Mouse (Mus musculus) kidney, adult 8-10 months (tissue): ENCODE results near the gene Rint1.

Experiments used
- DNase-seq, 2 experiments: peaks; one replicate each; pipeline ENCODE4 v3.0.0; 2022

Gene Rint1

DNA sequence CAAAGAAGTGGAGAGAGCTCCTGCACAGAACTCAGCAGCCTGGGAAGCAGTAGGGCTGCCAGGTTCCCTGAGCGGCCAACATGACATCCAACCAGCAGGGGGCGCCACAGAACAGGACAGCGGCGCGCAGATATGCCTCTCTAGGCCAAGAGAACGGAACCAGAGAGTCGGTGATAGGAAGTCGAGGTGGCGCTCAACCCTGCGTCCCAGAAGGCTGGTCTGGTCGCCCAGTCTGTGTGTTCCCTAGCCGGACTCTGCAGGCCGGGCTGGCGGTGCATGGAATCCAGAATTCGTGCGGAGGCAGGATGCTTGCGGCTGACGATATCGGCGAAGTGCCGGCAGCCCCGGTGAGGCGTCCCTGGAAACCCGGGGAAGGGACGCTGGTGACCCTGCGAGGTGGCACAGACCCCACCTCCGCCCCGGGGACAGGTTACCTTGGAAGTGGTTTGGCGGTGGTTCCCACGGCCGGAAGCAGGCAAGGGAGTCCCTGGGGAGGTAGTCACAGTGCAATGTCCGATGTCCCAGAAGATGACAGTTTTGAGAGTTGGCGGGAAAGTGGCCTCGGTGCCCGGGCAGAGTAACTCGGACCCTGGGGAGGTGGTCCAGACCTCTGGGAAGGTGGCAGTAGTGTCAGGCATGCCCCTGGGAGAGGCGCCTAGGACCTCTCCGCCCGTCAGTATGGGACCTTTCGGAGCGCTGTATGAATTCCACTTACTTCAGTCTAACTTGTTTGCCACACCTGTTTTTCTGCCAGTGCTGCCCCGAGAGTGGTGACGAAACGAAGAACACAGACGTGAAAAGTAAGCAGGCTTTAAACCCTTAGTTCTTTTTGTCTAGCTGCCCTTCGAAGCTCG, at the start of gene Rint1:
Gene Rint1 (plus strand): TSS at position 176 of the 854 bp plus-strand sequence.
- DNase-seq: peak; percentile 89 to 97

DNA sequence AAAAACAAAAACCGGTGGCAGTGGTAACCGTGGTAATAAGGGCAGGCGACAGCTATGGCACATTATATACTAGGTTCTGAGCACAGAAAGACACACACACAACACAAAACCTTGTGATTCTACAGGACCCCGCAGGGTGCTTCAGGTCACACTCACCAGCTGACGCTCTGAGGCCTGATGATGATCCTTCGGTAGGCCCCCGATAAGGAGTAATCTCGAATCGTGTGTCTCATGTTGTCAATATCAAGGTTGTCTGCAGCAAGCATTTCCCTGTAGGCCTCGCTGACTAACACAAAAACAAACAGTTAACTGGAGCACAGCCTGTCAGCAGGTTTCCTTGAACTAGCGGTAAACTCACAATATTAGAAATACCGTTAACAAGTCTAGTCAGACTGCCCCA, 44.2 kb upstream of the Rint1 start:
- DNase-seq: no peak

DNA sequence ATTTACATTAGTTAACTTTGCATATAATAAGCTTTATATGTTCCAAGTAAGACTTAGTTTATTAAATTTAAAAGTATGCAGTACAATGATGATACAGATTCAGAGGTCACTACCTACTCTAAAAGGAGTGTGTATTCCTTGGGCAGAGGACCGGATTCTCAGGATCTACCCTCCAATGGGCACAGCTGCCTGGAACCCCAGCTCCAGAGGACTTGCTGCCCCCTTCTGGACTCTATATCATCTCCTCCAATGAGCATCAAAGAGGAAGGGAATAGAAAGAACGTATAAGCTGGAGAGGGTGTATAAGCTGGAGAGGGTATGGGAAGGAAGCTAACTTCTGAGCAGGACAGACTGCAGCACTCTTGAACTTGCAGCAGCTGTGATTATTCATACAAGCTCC, 37.6 kb upstream of the Rint1 start:
- DNase-seq: no peak

DNA sequence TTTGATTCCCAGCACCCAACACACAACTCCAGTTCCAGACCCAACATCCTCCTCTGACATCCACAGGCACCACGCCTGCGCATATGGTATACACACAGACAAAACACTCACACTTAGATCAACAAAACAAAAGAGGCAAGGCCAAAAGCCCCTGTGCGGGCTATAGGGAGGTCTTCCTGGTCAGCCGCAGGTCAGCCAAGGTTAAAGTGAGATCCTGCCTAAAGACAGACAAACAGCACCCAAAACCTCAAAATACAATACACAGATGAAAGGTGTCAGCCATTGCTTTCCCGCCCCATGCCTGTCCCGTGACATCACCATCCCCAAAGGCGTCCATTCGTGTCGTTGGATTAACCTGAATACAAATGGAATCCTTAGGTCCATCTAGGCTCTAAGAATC, 31.9 kb upstream of the Rint1 start:
- no peak for DNase-seq

DNA sequence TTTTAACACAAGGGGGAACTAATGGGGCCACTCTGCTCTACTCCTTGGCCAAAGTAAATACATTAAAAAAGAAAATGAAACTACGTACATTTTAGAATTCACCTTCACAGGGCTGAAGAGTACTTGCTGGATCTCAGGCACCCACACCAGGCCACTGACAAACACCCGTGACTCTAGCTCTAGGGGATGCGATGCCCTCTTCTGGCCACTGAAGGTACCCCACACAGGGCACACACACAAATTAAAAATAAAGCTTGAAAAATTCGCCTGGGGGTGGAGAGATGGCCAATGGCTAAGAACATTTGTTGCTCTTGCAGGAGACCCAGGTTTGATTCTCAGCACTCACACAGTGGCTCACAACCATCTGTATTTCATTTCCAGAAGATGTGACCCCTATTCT, 31.1 kb upstream of the Rint1 start:
- no peak for DNase-seq

DNA sequence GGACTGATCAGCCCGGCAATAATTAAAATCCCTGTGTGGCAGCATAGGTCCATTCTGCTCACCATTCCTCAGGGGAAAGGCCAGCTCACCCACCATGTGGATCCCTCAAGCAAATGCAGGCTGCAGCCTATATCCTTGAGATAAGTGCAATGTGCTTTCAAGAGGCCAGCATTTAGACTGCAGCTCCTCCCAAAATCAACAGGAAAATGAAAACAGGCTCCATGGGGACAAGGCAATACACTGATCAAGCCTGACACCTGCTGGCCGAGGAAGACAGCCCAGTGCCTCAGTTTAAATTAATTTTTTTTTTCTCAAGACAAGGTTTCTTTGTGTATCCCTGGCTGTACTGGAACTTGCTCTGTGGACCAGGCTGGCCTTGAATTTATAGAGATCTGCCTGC, 28.9 kb upstream of the Rint1 start:
- DNase-seq: peak in 1 of 2 experiments; percentile 18

DNA sequence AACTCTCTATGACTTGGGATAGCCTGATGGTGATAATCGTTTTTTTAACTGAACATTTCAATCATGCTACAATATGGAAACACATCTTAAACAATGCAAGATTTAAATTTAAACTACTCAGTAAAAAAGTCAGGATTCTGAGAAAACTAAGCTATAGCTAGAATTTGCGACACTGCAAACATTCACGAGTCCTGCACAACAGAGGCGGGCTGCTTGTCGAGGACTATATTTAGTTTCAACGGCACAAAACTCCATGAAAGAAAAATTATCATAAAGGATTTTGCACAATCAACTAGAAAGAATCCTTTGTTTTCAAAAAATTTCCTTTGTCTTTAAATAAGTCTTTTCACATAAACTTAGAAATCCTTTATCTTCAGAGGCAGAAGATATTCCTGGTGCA, 25.0 kb upstream of the Rint1 start:
- DNase-seq: no peak

DNA sequence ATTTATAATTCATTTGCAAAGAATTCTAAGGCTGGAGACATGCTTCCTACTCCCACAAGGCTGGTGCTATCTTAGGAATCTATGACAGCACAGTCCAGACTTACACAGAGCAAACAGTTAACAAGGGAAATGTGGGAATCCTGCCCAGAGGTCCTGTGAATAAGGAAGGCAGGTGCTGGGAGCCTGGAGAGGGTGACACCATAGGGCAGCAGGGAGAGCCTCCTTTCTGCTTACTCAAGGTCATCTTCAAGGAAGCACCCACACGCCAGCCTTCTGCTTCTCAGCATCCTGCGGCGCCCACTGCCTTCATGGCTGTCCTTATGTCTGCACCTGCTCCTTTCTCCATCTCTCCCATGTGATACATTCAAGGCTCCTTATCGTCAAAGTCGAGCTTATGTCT, 23.0 kb upstream of the Rint1 start:
- DNase-seq: no peak

DNA sequence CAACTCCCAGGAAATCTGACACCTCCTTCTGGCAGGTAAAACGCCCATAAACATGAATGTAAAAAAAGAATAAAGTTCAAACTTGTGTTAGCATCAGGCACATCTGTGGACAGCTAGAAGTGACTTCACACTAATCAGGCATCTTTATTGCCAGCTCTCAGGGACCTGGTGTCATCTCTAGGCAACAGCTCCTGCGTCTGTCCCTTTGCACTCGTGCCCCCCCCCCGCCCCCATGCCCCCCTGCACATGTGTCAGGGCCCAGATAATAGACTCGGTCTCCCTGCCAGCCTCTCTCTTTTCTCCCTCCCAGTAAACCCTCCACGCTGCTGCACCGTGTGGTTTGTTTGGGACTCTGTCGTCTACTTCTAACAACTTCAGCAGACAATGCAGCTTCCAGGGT, 16.4 kb upstream of the Rint1 start:
- no peak for DNase-seq

DNA sequence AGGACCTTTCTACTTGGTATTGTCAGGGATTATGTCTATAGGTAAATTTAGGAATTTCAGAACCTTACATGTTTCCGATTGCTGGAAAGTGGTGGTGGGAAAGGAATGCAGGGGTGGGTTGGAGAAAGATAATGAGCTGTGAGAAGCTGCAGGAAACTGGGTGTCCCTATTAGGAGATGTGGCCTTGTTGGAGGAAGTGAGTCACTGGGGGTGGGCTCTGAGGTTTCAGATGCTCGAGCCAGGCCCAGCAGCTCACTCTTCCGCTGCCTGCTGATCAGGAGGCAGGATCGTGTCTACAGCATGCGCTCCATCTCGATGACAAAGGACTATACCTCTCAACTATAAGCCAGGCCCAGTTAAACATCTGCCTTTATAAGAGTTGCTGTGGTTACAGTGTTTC, 13.3 kb upstream of the Rint1 start:
- DNase-seq: no peak

DNA sequence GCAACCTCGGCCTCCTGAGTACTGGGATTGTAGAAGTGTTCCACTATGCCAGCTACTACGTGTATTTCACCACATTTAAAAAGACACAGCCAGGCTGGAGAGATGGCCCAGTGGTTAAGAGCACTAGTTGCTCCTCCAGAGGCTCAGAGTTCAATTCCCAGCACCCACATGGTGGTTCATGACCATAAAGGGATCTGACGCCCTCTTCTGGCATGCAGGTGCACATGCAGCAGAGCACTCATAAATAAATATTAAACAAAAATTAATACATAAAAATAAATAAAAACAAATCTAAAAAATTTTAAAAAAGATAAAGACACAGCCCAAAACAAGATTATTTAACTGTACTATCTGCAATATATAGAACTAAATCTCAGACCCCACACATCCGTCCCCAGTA, 7.0 kb upstream of the Rint1 start:
- no peak for DNase-seq

DNA sequence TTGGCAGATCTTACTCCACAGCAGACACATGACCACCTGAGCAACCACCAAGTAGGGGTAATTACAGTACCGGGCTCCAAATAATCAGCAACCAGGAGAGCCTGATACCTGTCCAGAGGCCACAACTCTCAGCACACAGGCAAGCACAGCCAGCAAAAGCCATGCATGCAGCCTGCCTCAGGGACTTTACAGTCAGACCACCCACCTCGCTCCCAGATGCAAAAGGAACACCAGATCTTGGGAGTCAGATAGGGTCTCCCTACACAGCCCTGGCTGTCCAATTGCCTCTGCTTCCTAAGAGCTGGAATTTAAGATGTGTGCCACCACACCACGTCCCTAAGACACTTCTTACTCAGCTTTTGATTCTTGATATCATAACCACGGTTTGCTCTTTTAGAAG, 6.3 kb upstream of the Rint1 start:
- DNase-seq: peak; percentile 8 to 17

DNA sequence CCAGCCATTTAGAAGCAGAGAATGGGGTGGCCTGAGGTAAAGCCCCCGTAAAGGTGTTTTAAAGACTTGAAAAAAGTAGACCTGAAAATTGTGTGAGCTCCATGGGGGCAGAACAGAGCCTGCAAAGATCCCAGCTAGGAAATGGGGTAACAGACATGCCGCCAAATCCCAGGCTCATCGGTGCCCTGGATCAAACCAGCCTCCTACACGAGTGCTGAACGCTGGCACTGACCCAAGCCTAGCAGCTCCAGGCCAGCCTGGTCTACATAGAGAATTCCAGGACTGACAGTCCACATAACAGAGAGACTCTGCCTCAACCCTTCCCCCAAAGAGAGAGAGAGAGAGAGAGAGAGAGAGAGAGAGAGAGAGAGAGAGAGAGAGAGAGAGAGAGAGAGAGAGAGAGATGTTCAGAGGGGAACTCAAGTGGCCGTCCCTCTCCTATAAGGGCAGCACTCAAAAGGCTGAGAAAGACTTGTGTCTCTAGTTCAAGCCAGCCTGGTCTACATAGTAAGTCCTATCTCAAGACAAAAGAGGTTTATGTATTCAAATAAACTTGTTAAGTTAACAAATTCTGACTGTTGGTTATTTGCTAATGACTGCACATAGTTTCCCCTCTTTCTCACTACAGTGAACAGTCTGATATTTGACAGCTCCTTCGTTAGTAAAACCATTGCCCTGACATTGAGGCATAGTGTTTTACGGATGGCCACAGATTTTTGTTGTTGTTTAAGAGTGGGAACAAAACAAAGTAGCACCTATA, 5.3 kb upstream of the Rint1 start:
- peak in 1 of 2 experiments; percentile 6 for DNase-seq

DNA sequence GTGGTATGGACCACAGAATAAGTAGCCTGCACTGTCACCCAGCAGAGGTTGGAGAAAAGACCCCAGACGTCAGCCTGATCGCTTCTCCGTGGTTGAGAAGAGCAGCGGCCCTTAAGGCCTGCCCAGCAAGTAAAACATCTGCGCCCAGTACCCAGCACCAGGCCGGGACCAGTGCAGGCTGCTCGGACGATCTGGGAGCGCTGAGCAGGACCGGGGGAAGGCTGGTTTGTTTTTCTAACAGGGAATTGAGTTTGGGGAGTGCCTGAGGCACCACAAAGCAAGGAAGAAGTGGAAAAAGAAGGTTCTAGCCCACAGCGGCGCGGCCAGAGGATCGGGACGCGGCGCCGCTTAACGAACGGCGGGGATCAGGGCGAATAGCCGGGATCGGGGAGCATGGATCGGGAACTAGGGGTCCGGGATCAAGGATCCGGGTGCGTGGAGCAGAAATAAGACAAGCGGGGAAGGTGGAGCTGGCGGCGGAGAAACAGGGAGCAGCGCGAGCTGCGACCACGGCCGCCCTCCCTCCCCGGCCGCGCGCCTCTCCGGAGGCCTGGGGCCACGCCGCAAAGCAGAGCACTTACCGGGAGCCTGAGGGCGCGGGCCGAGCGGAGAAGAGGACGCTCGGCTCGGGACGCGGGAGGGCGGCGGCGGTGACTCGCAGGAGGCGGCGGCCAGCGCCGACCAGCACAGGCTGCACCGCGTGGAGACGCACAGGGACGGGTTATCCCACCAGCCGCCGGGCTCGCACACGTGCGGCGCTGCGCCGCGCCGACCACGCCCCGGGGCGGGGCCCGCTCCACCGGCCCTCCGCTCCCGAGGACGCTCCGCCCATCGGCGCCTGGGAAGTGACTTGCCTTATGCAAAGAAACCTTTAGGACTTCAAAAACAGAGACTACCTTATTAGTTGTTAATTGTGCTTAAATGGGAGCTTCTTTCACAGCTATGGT, 4.3 kb upstream of the Rint1 start, which contains the start of gene Pus7:
Gene Pus7 (minus strand): TSS at position 781 of the 947 bp plus-strand sequence.
- peak; percentile 78 to 85 for DNase-seq

DNA sequence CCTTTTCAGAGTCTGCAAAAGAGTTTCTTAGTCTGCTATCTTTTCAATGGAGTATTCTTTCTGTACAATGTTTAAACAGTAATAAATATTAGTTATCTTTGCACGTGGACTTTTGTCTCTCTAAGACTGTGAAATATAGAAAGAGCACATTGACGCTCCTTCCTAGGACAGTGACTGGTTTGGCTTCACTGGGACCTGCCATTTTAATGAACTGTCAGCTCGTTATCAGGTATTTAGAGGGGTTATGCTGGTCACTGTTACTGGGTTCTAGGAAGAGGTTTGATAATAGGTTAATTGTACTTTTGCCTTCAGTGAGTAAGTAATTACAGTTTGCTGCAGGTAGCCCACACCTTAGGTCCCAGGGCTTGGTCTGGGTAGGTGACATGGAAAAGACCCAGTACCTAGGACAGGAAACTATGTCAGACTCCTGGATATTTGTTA, 899 bp downstream of the Rint1 start:
- no peak for DNase-seq

DNA sequence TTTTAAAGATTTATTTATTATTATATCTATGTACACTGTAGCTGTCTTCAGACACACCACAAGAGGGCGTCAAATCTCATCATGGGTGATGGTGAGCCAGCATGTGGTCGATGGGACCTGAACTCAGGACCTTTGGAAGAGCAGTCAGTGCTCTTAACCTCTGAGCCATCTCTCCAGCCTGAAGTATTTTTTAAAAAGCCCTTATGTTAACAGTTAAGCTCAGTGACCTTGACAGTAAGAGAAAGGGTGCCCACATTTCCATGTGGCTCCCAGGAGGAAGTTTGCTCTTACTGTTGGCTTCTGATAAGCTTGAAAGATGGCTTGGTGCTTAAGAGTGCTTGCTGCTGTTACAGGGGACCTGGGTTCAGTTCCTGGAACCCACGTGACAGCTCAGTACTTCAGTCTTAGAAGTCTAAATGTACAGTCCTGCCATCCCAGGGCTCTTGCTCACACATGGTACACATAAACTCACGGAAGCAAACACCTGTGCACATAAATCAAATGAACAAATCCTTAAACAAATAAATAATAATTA, 1.6 kb downstream of the Rint1 start:
- DNase-seq: no peak

DNA sequence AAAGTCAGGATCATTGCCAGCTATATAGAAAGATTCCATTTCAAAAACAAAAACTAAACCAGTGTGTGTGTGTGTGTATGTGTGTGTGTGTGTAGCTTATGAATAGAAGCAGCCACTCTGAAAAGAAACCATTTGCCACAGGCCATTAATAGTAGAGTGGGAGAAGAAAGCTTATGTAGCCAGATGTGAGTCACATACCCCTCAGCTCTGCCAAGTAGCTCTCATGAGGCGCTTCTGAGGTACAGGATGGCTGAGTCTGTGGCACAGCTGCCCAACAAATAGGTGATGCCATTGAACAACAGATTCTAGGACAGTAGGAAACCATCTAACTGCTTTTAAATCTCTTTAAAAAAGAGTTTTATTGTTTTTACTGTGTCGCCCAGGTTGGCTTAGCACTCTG, 5.2 kb downstream of the Rint1 start:
- no peak for DNase-seq

DNA sequence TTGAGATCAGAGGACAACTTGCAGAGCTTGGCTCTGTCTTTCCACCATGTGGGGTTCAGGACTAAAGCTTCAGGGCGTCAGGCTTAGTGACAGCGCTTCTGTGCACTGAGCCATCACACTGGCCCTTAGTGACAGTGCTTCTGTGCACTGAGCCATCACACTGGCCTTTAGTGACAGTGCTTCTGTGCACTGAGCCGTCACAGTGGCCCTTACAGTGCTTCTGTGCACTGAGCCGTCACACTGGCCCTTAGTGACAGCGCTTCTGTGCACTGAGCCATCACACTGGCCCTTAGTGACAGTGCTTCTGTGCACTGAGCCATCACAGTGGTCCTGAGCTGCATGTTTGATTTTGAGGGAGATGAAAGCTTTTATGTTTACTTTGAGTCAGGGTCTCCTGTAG, 27.3 kb downstream of the Rint1 start:
- DNase-seq: no peak

DNA sequence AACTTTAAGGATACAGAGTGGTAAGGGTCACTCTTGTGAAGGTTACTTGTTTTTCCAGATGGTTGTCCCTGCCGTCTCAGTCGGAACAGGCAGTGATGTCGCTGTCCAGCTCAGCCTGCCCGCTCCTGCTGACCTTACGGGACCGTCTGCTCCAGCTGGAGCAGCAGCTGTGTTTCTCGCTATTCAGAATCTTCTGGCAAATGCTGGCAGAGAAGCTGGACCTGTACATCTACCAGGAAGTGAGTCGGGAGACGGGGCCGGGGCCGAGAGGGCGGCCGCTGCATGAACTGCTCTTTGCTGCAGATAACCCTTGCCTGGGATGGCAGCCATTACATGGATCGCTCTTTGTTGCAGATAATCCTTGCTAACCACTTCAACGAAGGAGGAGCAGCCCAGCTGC, 29.2 kb downstream of the Rint1 start:
- DNase-seq: no peak

DNA sequence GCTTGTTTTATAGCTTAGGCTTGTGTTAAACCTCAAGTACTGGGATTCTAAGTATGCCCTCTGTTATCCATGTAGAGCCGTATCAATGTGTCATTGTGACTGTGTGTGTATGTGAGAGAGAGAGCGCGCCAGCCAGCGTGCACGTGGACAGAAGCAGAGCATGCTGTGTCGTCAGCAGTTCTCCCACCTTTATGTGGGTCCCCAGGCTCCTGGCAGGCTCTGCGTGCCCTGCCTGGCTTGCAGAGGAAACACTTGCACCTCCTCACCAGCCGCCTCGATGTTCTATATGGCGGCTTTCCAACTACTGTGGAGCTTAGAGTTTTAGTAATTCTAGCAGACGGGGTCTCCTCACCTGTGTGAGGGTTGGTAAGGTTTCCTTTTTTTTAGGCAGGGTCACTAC, 34.8 kb downstream of the Rint1 start:
- no peak for DNase-seq

DNA sequence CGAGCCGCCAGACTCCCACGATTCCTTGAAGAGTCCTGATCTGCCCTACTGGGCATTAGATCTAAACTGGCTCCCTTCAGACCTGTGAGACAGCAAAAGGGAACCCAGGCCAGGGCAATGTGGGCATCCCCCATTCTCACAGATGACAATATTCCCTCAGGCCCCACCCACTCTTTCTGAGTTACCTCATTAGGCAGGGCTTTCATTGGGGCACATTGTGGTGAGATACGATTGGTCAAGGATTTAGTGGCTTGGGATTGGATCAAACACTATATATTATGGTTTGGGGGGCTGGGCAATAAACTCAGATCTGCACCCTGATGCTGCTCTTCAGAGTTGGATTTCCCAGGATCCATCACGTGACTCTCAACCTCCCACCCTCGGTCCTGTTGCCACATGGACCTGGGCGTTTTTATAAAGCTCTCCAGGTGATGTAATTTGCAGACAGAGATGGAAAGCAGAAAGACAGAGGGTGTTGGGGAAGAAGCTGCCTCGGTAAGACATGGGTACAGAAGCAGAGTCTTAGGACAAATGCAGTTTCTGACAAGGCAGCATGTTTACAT, 36.7 kb downstream of the Rint1 start:
- no peak for DNase-seq

DNA sequence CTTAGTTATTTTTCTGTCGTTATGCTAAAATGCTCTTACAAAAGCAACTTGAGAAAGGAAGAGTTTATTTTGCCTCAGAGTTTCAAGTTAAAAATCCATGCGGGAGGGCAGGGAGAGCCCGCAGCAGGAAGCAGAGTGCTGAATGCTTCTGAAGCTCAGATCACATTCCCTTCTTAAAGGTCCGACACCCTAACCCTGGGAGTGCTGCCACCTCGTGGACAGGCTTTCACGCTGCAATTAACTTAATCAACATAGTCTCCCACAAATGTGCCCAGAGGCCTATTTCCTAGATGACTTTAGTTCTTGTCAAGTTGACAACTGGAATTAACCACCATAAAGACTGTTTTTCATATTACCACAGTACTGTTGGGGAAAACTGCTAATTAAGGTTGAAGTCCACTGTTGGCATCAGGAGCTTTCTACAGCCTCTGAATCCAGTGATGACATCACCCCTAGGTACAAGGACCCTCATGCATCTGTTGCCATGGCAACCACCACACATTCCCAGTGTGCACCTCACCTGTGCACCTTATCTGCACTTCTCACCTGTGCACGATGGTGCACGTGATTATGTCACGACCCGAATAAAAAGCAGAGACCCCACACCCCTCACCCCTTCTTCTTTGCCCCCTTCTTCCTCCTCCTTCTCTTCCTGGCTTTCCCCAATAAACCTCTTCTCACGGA, 39.0 kb downstream of the Rint1 start:
- DNase-seq: peak; percentile 38 to 56
